Mouse (Mus musculus): ENCODE results near the gene Otol1.

The Otol1 gene

DNA sequence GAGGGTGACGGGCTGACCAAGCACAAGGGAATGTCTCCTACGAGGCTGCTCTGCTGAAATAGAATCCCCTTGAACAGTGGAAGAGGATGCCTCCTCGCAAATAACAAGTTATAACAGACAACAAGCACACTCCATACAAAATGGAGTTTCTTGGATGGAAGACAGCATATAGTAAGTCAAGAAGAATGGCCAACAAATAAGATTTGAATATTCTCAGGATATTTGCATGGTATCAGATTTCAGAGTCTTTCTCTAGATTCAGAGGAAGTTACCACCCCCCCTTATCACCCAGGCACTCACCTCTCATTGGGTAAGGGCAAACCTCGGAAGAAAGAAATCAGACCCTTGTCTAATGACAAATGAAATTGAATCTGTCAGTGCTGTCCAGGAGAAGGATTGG lies at the start of gene Otol1:
Gene Otol1 (plus strand): TSS at position 301 of the 400 bp plus-strand sequence.
- DNase-seq (ENCODE audit: low read depth): no peak

DNA sequence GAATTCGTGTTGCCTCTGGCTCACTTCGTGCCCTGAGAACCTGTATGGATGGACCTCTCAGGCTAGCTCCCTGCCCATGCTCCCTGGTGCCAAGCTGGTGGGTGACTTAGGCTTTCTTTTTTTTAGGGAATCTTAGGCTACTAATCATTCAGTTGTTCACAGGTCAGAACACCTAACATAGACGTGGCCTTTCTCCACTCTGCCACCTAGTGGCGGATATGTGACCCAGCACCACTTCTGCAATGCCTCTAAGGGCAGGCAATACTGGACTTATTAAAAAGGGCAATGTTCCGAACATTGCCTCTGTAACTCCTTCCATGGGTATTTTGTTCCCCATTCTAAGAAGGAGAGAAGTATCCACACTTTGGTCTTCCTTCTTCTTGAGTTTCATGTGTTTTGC lies 45.2 kb upstream of the Otol1 start:
- peak; percentile 5 for DNase-seq (ENCODE audit: low read depth)

DNA sequence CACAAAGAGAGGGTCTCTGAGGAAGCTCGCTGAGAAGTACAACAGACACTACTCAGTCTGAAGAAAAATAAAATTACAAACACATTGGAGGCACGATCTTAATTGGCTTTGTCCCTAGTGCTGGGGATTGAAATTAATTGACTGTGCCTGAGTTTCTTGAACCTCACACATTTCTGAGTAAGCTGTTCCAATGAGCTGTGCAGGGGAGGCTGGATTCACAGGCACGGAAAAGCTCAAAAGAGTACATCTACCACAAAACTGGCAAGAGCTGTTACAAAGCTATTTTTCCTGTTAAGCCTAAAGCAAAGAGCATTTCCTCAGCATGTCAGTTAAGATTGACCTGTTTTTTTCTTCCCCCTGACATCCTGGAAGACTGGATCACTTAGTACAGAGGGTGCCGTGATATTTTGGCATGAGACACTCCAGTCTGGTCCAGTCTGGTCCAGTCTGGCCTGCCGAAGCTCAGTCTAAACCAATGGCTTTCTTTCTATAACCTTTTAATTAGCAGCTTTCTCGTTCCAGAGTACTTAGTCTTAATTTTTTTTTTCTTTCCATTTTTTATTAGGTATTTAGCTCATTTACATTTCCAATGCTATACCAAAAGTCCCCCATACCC lies 35.8 kb upstream of the Otol1 start:
- DNase-seq (ENCODE audit: low read depth): no peak

DNA sequence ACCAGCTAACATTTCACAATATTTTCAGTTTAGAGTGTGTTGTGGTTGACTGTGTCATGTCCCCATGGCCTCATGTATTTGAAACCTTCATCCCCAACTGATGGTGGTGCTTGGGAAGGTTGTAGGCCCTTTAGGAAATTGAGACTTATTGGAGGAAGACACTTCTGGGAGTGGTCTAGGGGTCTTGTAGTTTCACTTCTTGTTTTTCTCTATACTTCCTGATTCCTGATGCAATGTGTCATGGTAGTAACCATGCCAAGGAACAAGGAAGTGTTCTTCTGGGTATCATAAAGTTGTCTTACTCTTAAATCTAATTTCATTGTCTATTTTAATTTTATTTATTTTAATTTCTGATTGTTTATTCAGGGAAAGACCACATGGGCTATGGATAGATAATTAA lies 29.3 kb upstream of the Otol1 start:
- DNase-seq (ENCODE audit: low read depth): no peak

DNA sequence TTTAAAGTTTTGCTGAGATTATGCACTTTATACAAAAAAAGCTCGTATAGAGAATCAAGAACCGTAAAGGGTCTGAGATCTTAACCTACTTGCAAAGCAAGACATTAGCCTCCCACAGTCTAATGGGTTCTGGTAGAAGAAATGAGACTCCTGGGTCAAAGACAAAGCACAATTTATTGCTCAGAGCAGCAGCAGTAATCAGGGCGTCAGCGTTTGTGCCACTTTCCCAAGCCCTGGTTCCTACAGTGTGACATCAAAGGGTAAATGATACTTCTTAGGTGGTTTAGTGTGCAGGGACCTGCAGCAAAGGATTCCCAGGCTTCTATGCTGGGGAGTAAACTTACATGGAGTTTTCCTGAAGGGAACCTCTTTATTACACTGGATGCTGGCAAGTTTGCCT lies 13.6 kb upstream of the Otol1 start:
- DNase-seq (ENCODE audit: low read depth): no peak

DNA sequence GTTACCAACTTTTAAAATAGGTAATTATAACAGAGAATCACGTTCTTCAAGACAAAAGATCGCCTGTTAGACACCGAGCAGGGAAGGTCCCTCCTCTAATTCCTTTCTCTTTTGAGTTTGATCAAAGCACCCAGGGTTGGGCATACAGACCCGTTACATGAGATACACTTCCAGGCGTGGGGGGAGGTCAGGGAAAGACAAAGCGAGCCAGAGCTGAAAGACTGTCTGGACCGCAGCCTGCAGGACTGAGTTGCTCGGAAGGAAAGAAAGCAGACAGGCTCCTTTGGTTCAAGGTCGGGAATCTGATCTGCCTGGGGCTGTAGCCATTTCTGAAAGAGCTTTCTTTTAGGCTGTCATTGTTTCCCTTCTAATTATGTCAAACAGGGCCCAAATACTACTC lies 5.9 kb upstream of the Otol1 start:
- peak; percentile 1 for DNase-seq (ENCODE audit: low read depth)

DNA sequence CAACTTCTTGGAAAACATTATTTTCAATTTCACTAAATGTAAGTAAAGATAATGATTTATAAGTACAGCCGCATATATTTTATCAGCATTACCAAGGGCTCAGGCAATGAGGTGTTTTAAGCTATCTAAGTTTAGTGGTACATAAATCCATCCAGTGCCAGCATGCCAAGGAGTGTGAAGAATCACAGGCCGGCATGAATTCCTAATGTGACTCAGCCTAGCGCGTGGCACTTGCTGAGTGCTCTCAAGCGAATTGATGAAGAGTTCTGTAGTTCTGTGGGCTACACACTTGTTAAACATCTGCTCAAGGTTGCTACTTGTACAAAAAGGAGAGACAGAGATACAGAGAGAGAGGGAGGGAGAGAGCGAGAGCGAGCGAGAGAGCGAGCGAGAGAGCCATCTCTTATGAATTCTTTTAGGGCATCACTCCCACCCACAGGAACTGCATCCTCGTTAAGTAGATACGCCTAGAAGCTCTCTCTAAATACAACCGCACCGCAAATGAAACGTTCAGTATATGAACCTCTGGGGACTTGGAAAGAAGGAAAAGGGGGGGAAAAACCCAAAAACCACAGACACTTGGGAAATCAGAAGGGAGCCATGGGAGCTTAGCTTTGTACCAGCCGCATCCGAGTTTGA lies 4.2 kb upstream of the Otol1 start:
- DNase-seq (ENCODE audit: low read depth): no peak

DNA sequence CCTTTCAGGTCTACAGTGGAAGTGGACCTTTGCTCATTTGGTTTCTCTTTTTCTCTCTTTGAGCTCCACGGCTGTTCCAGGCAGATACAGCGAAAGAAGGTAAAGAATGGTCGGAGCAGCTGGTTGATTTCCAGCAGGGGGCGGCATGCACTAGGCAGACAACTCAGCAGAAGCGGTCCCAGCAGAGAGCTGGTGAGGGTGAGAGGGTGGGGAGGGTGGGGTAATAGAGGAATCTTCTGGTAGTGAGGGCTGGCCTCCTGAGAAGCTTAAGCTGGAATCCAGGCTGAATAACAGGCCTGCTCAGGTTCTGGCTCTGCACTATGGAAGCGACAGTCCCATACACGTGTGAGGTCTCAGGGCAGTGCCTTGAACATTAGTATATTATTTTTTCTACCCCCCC lies 3.5 kb upstream of the Otol1 start:
- no peak for DNase-seq (ENCODE audit: low read depth)

DNA sequence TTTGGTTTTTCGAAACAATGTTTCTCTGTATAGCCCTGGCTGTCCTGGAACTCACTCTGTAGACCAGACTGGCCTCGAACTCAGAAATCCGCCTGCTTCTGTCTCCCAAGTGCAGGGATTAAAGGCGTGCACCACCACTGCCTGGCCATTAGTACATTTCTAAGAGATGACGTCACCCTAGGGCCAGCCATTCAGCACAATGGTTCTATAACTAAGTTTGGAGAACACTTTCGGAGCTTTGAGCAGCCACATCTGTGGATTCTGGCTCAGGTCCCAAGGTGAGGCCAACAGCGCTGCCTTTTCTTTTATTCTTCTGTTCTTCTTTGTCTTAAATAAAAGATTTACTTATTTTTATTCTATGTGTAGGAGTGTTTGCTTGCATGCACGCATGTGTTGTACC lies 3.0 kb upstream of the Otol1 start:
- no peak for DNase-seq (ENCODE audit: low read depth)

DNA sequence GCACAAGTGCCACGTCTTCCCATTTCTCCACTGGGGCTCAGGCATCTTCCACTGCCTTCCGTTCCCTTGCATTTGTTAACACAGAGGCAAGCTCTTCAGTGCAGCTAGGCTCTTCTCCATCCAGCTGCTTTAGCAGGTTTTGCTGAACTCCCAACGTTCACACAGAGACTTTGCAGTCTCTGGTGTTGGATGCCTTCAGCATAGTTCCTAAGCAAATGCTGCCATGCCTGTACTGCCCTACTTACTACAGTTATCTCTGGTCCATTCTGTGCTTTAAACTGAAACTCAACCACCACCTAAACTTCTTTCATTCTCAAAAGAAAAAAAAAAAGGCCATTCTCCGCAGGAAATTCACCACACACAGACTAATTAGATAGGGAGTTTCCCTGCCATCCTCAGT lies 5.2 kb downstream of the Otol1 start:
- DNase-seq (ENCODE audit: low read depth): no peak

DNA sequence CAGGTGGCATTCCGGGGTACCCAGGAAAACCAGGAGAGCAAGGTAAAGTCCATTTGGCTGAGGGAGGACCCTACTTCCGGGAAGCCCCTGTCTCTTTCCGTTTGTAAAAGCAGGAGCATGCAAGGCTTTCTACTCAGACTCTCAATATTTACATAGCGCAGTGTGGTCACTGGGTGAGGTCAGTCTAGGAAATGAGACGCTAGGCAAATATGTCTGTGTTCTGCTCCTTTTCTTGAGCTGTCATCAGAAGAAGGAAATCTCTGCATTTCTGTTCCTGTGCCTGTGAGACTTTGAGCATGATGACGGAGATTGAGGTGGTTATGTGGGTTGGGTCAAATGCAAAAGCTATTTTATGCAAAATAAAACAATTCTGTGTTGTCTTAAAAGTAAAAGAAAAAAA lies 19.2 kb downstream of the Otol1 start:
- no peak for DNase-seq (ENCODE audit: low read depth)

DNA sequence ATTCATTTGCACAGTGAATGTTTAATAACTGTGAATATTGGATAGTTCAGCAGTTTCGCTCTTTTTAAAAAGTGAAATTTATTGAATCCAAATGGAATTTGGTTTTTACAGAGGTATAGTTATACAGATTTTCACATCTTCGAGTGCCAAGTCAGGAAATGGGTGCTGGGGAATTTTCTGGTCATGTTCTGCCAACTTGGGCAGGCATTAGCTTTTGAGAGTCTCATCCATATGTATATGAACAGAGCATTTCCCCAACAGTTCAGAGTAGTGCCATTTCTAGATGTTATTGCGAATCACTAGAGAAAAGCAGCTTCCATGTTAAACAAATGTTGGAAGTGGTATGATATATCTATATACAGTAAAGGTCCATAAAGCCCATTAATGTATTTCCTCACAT lies 21.8 kb downstream of the Otol1 start:
- DNase-seq (ENCODE audit: low read depth): no peak

DNA sequence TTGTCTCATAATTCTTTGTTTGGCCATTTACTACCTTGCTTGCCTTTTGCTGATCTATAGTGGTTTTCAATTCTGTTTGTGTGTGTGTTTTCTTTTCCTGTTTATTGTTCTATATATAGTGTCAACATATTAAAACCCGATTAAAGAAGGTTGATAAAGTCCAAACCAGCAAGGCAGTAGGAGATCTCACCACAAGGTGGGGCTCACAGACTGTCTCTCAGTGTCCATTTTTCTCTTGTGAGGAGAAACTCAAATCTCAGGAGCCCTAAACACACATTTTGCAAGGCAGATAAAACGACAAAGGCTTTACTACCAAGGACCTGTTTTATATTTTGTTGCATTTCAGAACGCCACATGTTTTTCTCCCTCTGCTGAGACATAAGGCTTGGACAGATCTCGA lies 28.2 kb downstream of the Otol1 start:
- no peak for DNase-seq (ENCODE audit: low read depth)

Measured in naive thymus-derived CD4-positive, alpha-beta T cell, adult 2 months (primary cell).